Mouse (Mus musculus): ENCODE data around the gene Adora2b. TPM values are rescaled to one million over a fixed set of nuclear protein-coding genes. Genes with fewer than 3 reads are reported as not detected.
A peak's percentile ranks its signal among the peaks of the same experiment; 100 is the strongest.

Adora2b gene
- polyA plus RNA-seq, 1 experiment from 2014 or later: 1.0 TPM

GRCm38 (mm10) chr11:62224797-62225196 is 24.0 kb upstream of the Adora2b start:
- H3K4me1 ChIP-seq (replicated peaks): peaks cover 27% of the 10 kb centered on the region
- ATAC-seq (replicated peaks; ENCODE audit: insufficient number of reproducible peaks, insufficient read depth, low FRiP score, low read depth): no peak; the same call in 1 of the 2 replicates
- 0 out of 2 replicates have a peak overlapping the region, but pooled peaks have one; percentile 20 for H3K27ac ChIP-seq

GRCm38 (mm10) chr11:62240631-62241261 is 8.0 kb upstream of the Adora2b start:
- ATAC-seq (replicated peaks; ENCODE audit: insufficient number of reproducible peaks, insufficient read depth, low FRiP score, low read depth): no peak
- Histone ChIP-seq H3K27me3 (peaks cover 3% of the 10 kb centered on the region; the same call in 1 of the 2 replicates), H3K36me3 (no peaks in the 10 kb centered on the region), H3K4me1 (replicated peaks) (no peaks in the 10 kb centered on the region), H3K27ac (no peak overlapping the region), H3K9me3 (replicated peaks) (no peaks in the 10 kb centered on the region), H3K4me3 (no peak overlapping the region), H3K9ac (no peak overlapping the region), H3K4me2 (no peak overlapping the region)
- 59% methylated on average over 12 of the region's 12 CpGs for WGBS

More at GRCm38 (mm10) chr11:62224797-62225196, 24.0 kb upstream of the Adora2b start:
- Histone ChIP-seq H3K9ac (no peak overlapping the region), H3K9me3 (replicated peaks) (no peaks in the 10 kb centered on the region), H3K36me3 (no peaks in the 10 kb centered on the region), H3K4me2 (no peak overlapping the region), H3K4me3 (no peak overlapping the region), H3K27me3 (no peaks in the 10 kb centered on the region)
- WGBS: 38% methylated on average over 4 of the region's 4 CpGs

- Histone ChIP-seq H3K27me3 (peaks cover 12% of the 10 kb centered on the region; the same call in 1 of the 2 replicates), H3K9ac (no peak overlapping the region), H3K4me3 (no peak overlapping the region), H3K27ac (no peak overlapping the region), H3K36me3 (no peaks in the 10 kb centered on the region), H3K4me2 (no peak overlapping the region), H3K4me1 (replicated peaks) (peaks cover 5% of the 10 kb centered on the region), H3K9me3 (replicated peaks) (no peaks in the 10 kb centered on the region)
- no peak for ATAC-seq (replicated peaks; ENCODE audit: insufficient number of reproducible peaks, insufficient read depth, low FRiP score, low read depth)
- whole genome bisulfite sequencing: 79% methylated on average over 8 of the region's 8 CpGs
Observed at GRCm38 (mm10) chr11:62243871-62244270, 4.9 kb upstream of the Adora2b start.

- no peaks in the 10 kb centered on the region for H3K9me3 ChIP-seq (replicated peaks)
- 80% methylated on average over 4 of the region's 4 CpGs for WGBS
Observed at GRCm38 (mm10) chr11:62244471-62244870, 4.3 kb upstream of the Adora2b start.

GRCm38 (mm10) chr11:62247759-62248400 is 904 bp upstream of the Adora2b start:
- Histone ChIP-seq H3K4me2 (peak overlapping the region; percentile 96), H3K27me3 (peaks cover 45% of the 10 kb centered on the region), H3K4me3 (peak overlapping the region; percentile 55), H3K9ac (peak overlapping the region; percentile 18; the same call in 1 of the 2 replicates), H3K36me3 (no peaks in the 10 kb centered on the region), H3K27ac (no peak overlapping the region), H3K4me1 (replicated peaks) (peaks cover 14% of the 10 kb centered on the region), H3K9me3 (replicated peaks) (no peaks in the 10 kb centered on the region)
- ATAC-seq (replicated peaks; ENCODE audit: insufficient number of reproducible peaks, insufficient read depth, low FRiP score, low read depth): no peak
- 33% methylated on average over 18 of the region's 18 CpGs for WGBS

More at GRCm38 (mm10) chr11:62244471-62244870, 4.3 kb upstream of the Adora2b start:
- ATAC-seq (replicated peaks; ENCODE audit: insufficient number of reproducible peaks, insufficient read depth, low FRiP score, low read depth): no peak
- Histone ChIP-seq H3K4me1 (replicated peaks) (peaks cover 11% of the 10 kb centered on the region), H3K9ac (no peak overlapping the region), H3K27me3 (peaks cover 18% of the 10 kb centered on the region), H3K4me2 (no peak overlapping the region), H3K36me3 (no peaks in the 10 kb centered on the region), H3K27ac (no peak overlapping the region), H3K4me3 (no peak overlapping the region)

- ATAC-seq (replicated peaks; ENCODE audit: insufficient number of reproducible peaks, insufficient read depth, low FRiP score, low read depth): no peak
- H3K27me3 ChIP-seq: peaks cover 45% of the 10 kb centered on the region
- 5% methylated on average over 35 of the region's 35 CpGs for WGBS
Observed at GRCm38 (mm10) chr11:62249266-62250037, 668 bp downstream of the Adora2b start.

GRCm38 (mm10) chr11:62251047-62251446 is 2.3 kb downstream of the Adora2b start:
- WGBS: 60% methylated on average over 11 of the region's 11 CpGs
- no peaks in the 10 kb centered on the region for H3K9me3 ChIP-seq (replicated peaks)
- no peaks in the 10 kb centered on the region for H3K36me3 ChIP-seq
- H3K4me3 ChIP-seq: no peak overlapping the region
- H3K27me3 ChIP-seq: peaks cover 45% of the 10 kb centered on the region
- peaks cover 14% of the 10 kb centered on the region for H3K4me1 ChIP-seq (replicated peaks)
- no peak overlapping the region for H3K9ac ChIP-seq
- no peak overlapping the region for H3K27ac ChIP-seq
- no peak for ATAC-seq (replicated peaks; ENCODE audit: insufficient number of reproducible peaks, insufficient read depth, low FRiP score, low read depth)
- H3K4me2 ChIP-seq: no peak overlapping the region

More at GRCm38 (mm10) chr11:62249266-62250037, 668 bp downstream of the Adora2b start:
- peak overlapping the region; percentile 55 for H3K4me3 ChIP-seq
- no peak overlapping the region for H3K27ac ChIP-seq
- peaks cover 14% of the 10 kb centered on the region for H3K4me1 ChIP-seq (replicated peaks)
- H3K9ac ChIP-seq: peak overlapping the region; percentile 46
- peak overlapping the region; percentile 96 for H3K4me2 ChIP-seq
- H3K36me3 ChIP-seq: no peaks in the 10 kb centered on the region
- H3K9me3 ChIP-seq (replicated peaks): no peaks in the 10 kb centered on the region

GRCm38 (mm10) chr11:62253380-62253779 is 4.6 kb downstream of the Adora2b start:
- no peak overlapping the region for H3K27ac ChIP-seq
- 71% methylated on average over 5 of the region's 5 CpGs for WGBS
- H3K9ac ChIP-seq: no peak overlapping the region
- ATAC-seq (replicated peaks; ENCODE audit: insufficient number of reproducible peaks, insufficient read depth, low FRiP score, low read depth): no peak
- H3K4me3 ChIP-seq: no peak overlapping the region
- H3K36me3 ChIP-seq: no peaks in the 10 kb centered on the region
- H3K9me3 ChIP-seq (replicated peaks): no peaks in the 10 kb centered on the region
- H3K4me2 ChIP-seq: no peak overlapping the region
- H3K27me3 ChIP-seq: peaks cover 42% of the 10 kb centered on the region
- peaks cover 9% of the 10 kb centered on the region for H3K4me1 ChIP-seq (replicated peaks)

GRCm38 (mm10) chr11:62259214-62259613 is 10.4 kb downstream of the Adora2b start:
- Histone ChIP-seq H3K4me2 (no peak overlapping the region), H3K27ac (no peak overlapping the region)
- 53% methylated on average over 5 of the region's 5 CpGs for WGBS

GRCm38 (mm10) chr11:62263599-62263998 is 14.8 kb downstream of the Adora2b start:
- Histone ChIP-seq H3K9me3 (replicated peaks) (no peaks in the 10 kb centered on the region), H3K36me3 (no peaks in the 10 kb centered on the region), H3K27ac (no peak overlapping the region), H3K27me3 (0 out of 2 replicates have a peak, but pooled peaks cover 4% of the 10 kb centered on the region), H3K9ac (no peak overlapping the region), H3K4me3 (no peak overlapping the region), H3K4me2 (no peak overlapping the region), H3K4me1 (replicated peaks) (no peaks in the 10 kb centered on the region)
- ATAC-seq (replicated peaks; ENCODE audit: insufficient number of reproducible peaks, insufficient read depth, low FRiP score, low read depth): no peak
- 68% methylated on average over 7 of the region's 7 CpGs for WGBS

More at GRCm38 (mm10) chr11:62259214-62259613, 10.4 kb downstream of the Adora2b start:
- no peaks in the 10 kb centered on the region for H3K36me3 ChIP-seq
- no peaks in the 10 kb centered on the region for H3K4me1 ChIP-seq (replicated peaks)
- ATAC-seq (replicated peaks; ENCODE audit: insufficient number of reproducible peaks, insufficient read depth, low FRiP score, low read depth): no peak
- H3K27me3 ChIP-seq: 0 out of 2 replicates have a peak, but pooled peaks cover 9% of the 10 kb centered on the region
- no peaks in the 10 kb centered on the region for H3K9me3 ChIP-seq (replicated peaks)
- no peak overlapping the region for H3K9ac ChIP-seq
- H3K4me3 ChIP-seq: no peak overlapping the region

- Histone ChIP-seq H3K27ac (no peak overlapping the region), H3K36me3 (no peaks in the 10 kb centered on the region), H3K9ac (no peak overlapping the region), H3K9me3 (replicated peaks) (no peaks in the 10 kb centered on the region), H3K27me3 (0 out of 2 replicates have a peak, but pooled peaks cover 4% of the 10 kb centered on the region), H3K4me2 (no peak overlapping the region), H3K4me3 (no peak overlapping the region), H3K4me1 (replicated peaks) (no peaks in the 10 kb centered on the region)
- ATAC-seq (replicated peaks; ENCODE audit: insufficient number of reproducible peaks, insufficient read depth, low FRiP score, low read depth): no peak
- 32% methylated on average over 7 of the region's 7 CpGs for WGBS
Observed at GRCm38 (mm10) chr11:62264018-62264417, 15.2 kb downstream of the Adora2b start.
